ENCODE assay signal across 8 mouse cellular contexts in genomic region chr6:116007561-116008173, GRCm38 (mm10). TPM values are rescaled to one million over a fixed set of nuclear protein-coding genes. Genes with fewer than 3 reads are reported as not detected.
DNase-seq lines count a peak whose midpoint lies in the region; ATAC-seq and TF ChIP-seq lines count a peak whose summit lies in the region.

No protein-coding gene starts in this region.

- peak; percentile 50 for TF ChIP-seq CTCF in G1E (IDR thresholded peaks at IDR 0.05; ENCODE audit: low read depth, low read length)
- peak; percentile 81 for TF ChIP-seq CTCF in liver, embryonic 14.5 days (IDR thresholded peaks at IDR 0.05; ENCODE audit: low read depth)

- H3K27me3 ChIP-seq in G1E (ENCODE audit: insufficient read depth, low read length), result peaks cover 42% of the 10 kb centered on the region
- H3K27me3 ChIP-seq in liver, embryonic 14.5 days (ENCODE audit: control insufficient read depth, insufficient read depth, low read length), result no peaks in the 10 kb centered on the region
- H3K27me3 ChIP-seq in neural tube, embryonic 14.5 days (ENCODE audit: control insufficient read depth, insufficient read depth, low read length), result no peaks in the 10 kb centered on the region

- peak; percentile 73 to 74 for DNase-seq in B cell, adult 2 months
- no peak for DNase-seq in G1E (ENCODE audit: low spot score)
- peak; percentile 74 for DNase-seq in cerebellum, adult 8-10 months
- DNase-seq in frontal cortex, postnatal 10 days (ENCODE audit: low spot score in 2 of 2), result peak; percentile 28 to 59
- DNase-seq in induced T-regulatory cell, adult 2 months (ENCODE audit: low read depth), result peak; percentile 78
- DNase-seq in liver, embryonic 14.5 days (ENCODE audit: low read depth in 3 of 3, low spot score in 3 of 3), result no peak
- DNase-seq in urinary bladder, postnatal 36 days (ENCODE audit: low spot score in 2 of 2), result peak; percentile 52 to 63

- H3K9me3 ChIP-seq in G1E (replicated peaks), result no peaks in the 10 kb centered on the region
- no peaks in the 10 kb centered on the region for H3K9me3 ChIP-seq in liver, embryonic 14.5 days (ENCODE audit: control insufficient read depth, low read length)
- no peaks in the 10 kb centered on the region for H3K9me3 ChIP-seq in neural tube, embryonic 14.5 days (ENCODE audit: control insufficient read depth, low read length)

- H3K4me2 ChIP-seq in liver, embryonic 14.5 days (ENCODE audit: low read depth), result no peak overlapping the region
- no peak overlapping the region for H3K4me2 ChIP-seq in neural tube, embryonic 14.5 days (ENCODE audit: low read depth, low read length)

- WGBS in liver, embryonic 14.5 days (ENCODE audit: insufficient replicate concordance), result 10% methylated on average over 9 of the region's 9 CpGs
- WGBS in neural tube, embryonic 14.5 days, result 23% methylated on average over 8 of the region's 9 CpGs

- peaks cover 24% of the 10 kb centered on the region for H3K4me1 ChIP-seq in G1E (ENCODE audit: insufficient read depth, low read depth, low read length)
- H3K4me1 ChIP-seq in liver, embryonic 14.5 days (replicated peaks; ENCODE audit: control insufficient read depth in 2 of 2, insufficient read depth in 2 of 2, low read length in 1 of 2), result peaks cover 8 to 14% of the 10 kb centered on the region in 2 experiments
- H3K4me1 ChIP-seq in neural tube, embryonic 14.5 days (ENCODE audit: control insufficient read depth, insufficient read depth, low read length), result no peaks in the 10 kb centered on the region

- H3K9ac ChIP-seq in liver, embryonic 14.5 days (replicated peaks), result no peak overlapping the region
- H3K9ac ChIP-seq in neural tube, embryonic 14.5 days (replicated peaks; ENCODE audit: low read depth, low read length), result no peak overlapping the region

- H3K4me3 ChIP-seq in G1E (ENCODE audit: low read depth, low read length), result no peak overlapping the region
- no peak overlapping the region for H3K4me3 ChIP-seq in liver, embryonic 14.5 days (ENCODE audit: insufficient read depth in 1 of 2, low read depth in 2 of 2, low read length in 2 of 2)
- H3K4me3 ChIP-seq in neural tube, embryonic 14.5 days (ENCODE audit: low read depth, low read length), result no peak overlapping the region

- no peaks in the 10 kb centered on the region for H3K36me3 ChIP-seq in G1E (replicated peaks)
- no peaks in the 10 kb centered on the region for H3K36me3 ChIP-seq in liver, embryonic 14.5 days (replicated peaks; ENCODE audit: control insufficient read depth, insufficient read depth, low read depth)
- no peaks in the 10 kb centered on the region for H3K36me3 ChIP-seq in neural tube, embryonic 14.5 days (ENCODE audit: control insufficient read depth, insufficient read depth, low read length)

- no peak overlapping the region for H3K27ac ChIP-seq in liver, embryonic 14.5 days
- H3K27ac ChIP-seq in neural tube, embryonic 14.5 days (ENCODE audit: low read depth, low read length), result no peak overlapping the region

- ATAC-seq in G1E (ENCODE audit: extremely low read depth, insufficient number of reproducible peaks, low FRiP score, poor library complexity, severe bottlenecking), result no peak
- ATAC-seq in liver, embryonic 14.5 days (ENCODE audit: insufficient read depth), result no peak
- peak; percentile 26; the same call in 1 of the 2 replicates for ATAC-seq in neural tube, embryonic 14.5 days (ENCODE audit: low read depth)

- TF ChIP-seq EP300 in liver, embryonic 14.5 days (IDR thresholded peaks at IDR 0.05; ENCODE audit: low read depth), result no peak

RNA-seq across cellular contexts. Expression of gene Plxnd1, which starts 12.9 kb away (rescaled TPM):
- total RNA-seq in G1E (2014; fragmentation: Nextera tagmentation) (1.2 and 2.3 TPM in 2 replicates), G1E (2017) (1.7 and 2.0 TPM in 2 replicates)
- polyA plus RNA-seq in G1E (2012), result 1.5 TPM in 2 replicates
- 7.5 and 13.0 TPM in 2 replicates for polyA plus RNA-seq in liver, embryonic 14.5 days (2012; rRNA removed)
- 6.4 and 7.6 TPM in 2 replicates for polyA plus RNA-seq in liver, embryonic 14.5 days (2014; fragmentation: Nextera tagmentation; extraction: Ambion mirVana)
- polyA plus RNA-seq in neural tube, embryonic 14.5 days (2014; fragmentation: Nextera tagmentation; extraction: Ambion mirVana), result 4.2 and 14.1 TPM in 2 replicates

Comparison
In these comparisons a context has a peak if more than half of its experiments do, and no peak if none do; other contexts are left out.
1. DNase-seq: peak in B cell, adult 2 months (2 of 2), cerebellum, adult 8-10 months (single experiment), frontal cortex, postnatal 10 days (2 of 2), induced T-regulatory cell, adult 2 months (single experiment) and urinary bladder, postnatal 36 days (2 of 2); none in G1E (single experiment) and liver, embryonic 14.5 days (0 of 3).